In genomic region chr2:170303595-170303994, GRCm38 (mm10) we compare ENCODE assay signal across 35 mouse cellular contexts.
"Had no signal": no experiment of that assay in that cellular context is flagged by ENCODE, and none has a peak within 500 bp of the region (broad histone marks: within the 10 kb centered on the region; RNA-seq: fewer than 3 reads in every experiment).

No protein-coding gene starts in this region.

- H3K9me3 ChIP-seq: heart, embryonic 10.5 days; heart, embryonic 13.5 days; heart, embryonic 15.5 days; hindbrain, embryonic 12.5 days; hindbrain, embryonic 13.5 days; hindbrain, embryonic 15.5 days; intestine, embryonic 15.5 days; kidney, embryonic 15.5 days had no signal

- ATAC-seq: hindbrain, embryonic 16.5 days; hindbrain, postnatal 0 days; inflammation-experienced regulatory T-cells, adult 6 months; intestine, embryonic 15.5 days; intestine, embryonic 16.5 days; intestine, postnatal 0 days had no signal

- H3K9ac ChIP-seq: heart, embryonic 12.5 days; heart, embryonic 13.5 days; heart, embryonic 15.5 days; hindbrain, embryonic 12.5 days; hindbrain, embryonic 13.5 days; hindbrain, embryonic 14.5 days; hindbrain, embryonic 15.5 days; intestine, embryonic 15.5 days; kidney, embryonic 15.5 days had no signal

- DNase-seq: heart, postnatal 10 days; heart, postnatal 14 days; heart, postnatal 36 days; heart, postnatal 4 days; kidney, adult 11 months; kidney, adult 18-20 months; kidney, adult 2 months; kidney, adult 8-10 months; kidney, adult 9 months; kidney, postnatal 10 days; kidney, postnatal 14 days; kidney, postnatal 25 days; kidney, postnatal 36 days; kidney, postnatal 4 days; layer of hippocampus, adult 9-11 months; layer of hippocampus, postnatal 36 days had no signal

- H3K4me3 ChIP-seq: heart, embryonic 10.5 days; heart, embryonic 12.5 days; heart, embryonic 13.5 days; heart, embryonic 15.5 days; hindbrain, embryonic 10.5 days; hindbrain, embryonic 12.5 days; hindbrain, embryonic 13.5 days; hindbrain, embryonic 15.5 days; intestine, embryonic 15.5 days; kidney, embryonic 15.5 days; layer of hippocampus, adult 2 months had no signal

- H3K4me2 ChIP-seq: heart, embryonic 11.5 days; heart, embryonic 12.5 days; heart, embryonic 13.5 days; heart, embryonic 15.5 days; hindbrain, embryonic 12.5 days; hindbrain, embryonic 13.5 days; hindbrain, embryonic 14.5 days; hindbrain, embryonic 15.5 days; intestine, embryonic 15.5 days; kidney, embryonic 15.5 days had no signal

- H3K36me3 ChIP-seq: heart, embryonic 10.5 days; heart, embryonic 12.5 days; heart, embryonic 13.5 days; heart, embryonic 15.5 days; hindbrain, embryonic 10.5 days; hindbrain, embryonic 12.5 days; hindbrain, embryonic 13.5 days; hindbrain, embryonic 15.5 days; intestine, embryonic 15.5 days; kidney, embryonic 15.5 days had no signal

- H3K27me3 ChIP-seq: heart, embryonic 12.5 days; heart, embryonic 13.5 days; heart, embryonic 15.5 days; hindbrain, embryonic 12.5 days; hindbrain, embryonic 13.5 days; hindbrain, embryonic 15.5 days; intestine, embryonic 15.5 days; kidney, embryonic 15.5 days had no signal

- H3K27ac ChIP-seq: heart, embryonic 10.5 days; heart, embryonic 13.5 days; heart, embryonic 15.5 days; hindbrain, embryonic 10.5 days; hindbrain, embryonic 12.5 days; hindbrain, embryonic 13.5 days; hindbrain, embryonic 14.5 days; hindbrain, embryonic 15.5 days; hindbrain, postnatal 0 days; intestine, embryonic 15.5 days; kidney, embryonic 15.5 days; kidney, postnatal 0 days; layer of hippocampus, adult 2 months had no signal
